Mouse (Mus musculus) neural tube, embryonic 14.5 days (tissue): ENCODE results near the gene Nadk. TPM values are rescaled to one million over a fixed set of nuclear protein-coding genes. Genes with fewer than 3 reads are reported as not detected.

Source experiments
- ATAC-seq: fragments of 200-750 bp; cut with Nextera tagmentation; 2 replicates; pipeline ENCODE4 v1.8.0; 2017; ENCODE audit warnings: low read depth, mild to moderate bottlenecking, moderate TSS enrichment, moderate library complexity
- H3K27ac ChIP-seq: fragments of 300-500 bp; sonication (generic); 2 replicates; pipeline ENCODE4 v1.5.1; 2014; ENCODE audit warnings: low read depth, mild to moderate bottlenecking, control low read depth, low read length, moderate library complexity, mixed read lengths
- H3K27me3 ChIP-seq: fragments of 300-500 bp; sonication (generic); 2 replicates; pipeline ENCODE4 v1.6.1; 2014; ENCODE audit warnings: low read length; ENCODE audit not compliant: control insufficient read depth, insufficient read depth
- H3K36me3 ChIP-seq: fragments of 300-500 bp; sonication (generic); 2 replicates; pipeline ENCODE4 v1.6.1; 2014; ENCODE audit warnings: low read length, mixed read lengths; ENCODE audit not compliant: control insufficient read depth, insufficient read depth
- H3K4me1 ChIP-seq: fragments of 300-500 bp; sonication (generic); 2 replicates; pipeline ENCODE4 v1.6.1; 2014; ENCODE audit warnings: low read length; ENCODE audit not compliant: control insufficient read depth, insufficient read depth
- H3K4me2 ChIP-seq: fragments of 300-500 bp; sonication (generic); 2 replicates; pipeline ENCODE4 v1.6.1; 2014; ENCODE audit warnings: mild to moderate bottlenecking, low read depth, low read length, control low read depth
- H3K4me3 ChIP-seq: fragments of 300-500 bp; sonication (generic); 2 replicates; pipeline ENCODE4 v1.5.1; 2014; ENCODE audit warnings: low read depth, low read length, control low read depth, mixed read lengths
- H3K9ac ChIP-seq: fragments of 300-500 bp; sonication (generic); replicated peaks from 2 replicates; pipeline ENCODE4 v1.6.1; 2014; ENCODE audit warnings: low read depth, mild to moderate bottlenecking, control low read depth, low read length, mixed read lengths
- H3K9me3 ChIP-seq: fragments of 300-500 bp; sonication (generic); 2 replicates; pipeline ENCODE4 v1.6.1; 2016; ENCODE audit warnings: low read length; ENCODE audit not compliant: control insufficient read depth
- WGBS: fragments of 180-500 bp; shearing (Covaris S2); extraction: QIAGEN DNeasy Blood & Tissue Kit; methylation state at CpG from one replicate; pipeline ENCODE4 v1.1.7; 2014; 5-methylcytosine and 5-hydroxymethylcytosine counted together
- polyA plus RNA-seq: library from polyadenylated mRNA; unstranded; fragments of >200 nt; fragmentation: Nextera tagmentation; extraction: Ambion mirVana; gene quantifications from 2 replicates; pipeline ENCODE4 v1.2.1, GENCODE M21; 2014

The Nadk gene
- polyA plus RNA-seq, 1 experiment from 2014 or later, result 79.1 TPM

GRCm38 (mm10) chr4:155595777-155596176, 33.6 kb downstream of the Nadk start:
- Histone ChIP-seq H3K4me3 (no peak overlapping the region), H3K27ac (no peak overlapping the region), H3K9ac (no peak overlapping the region), H3K36me3 (no peaks in the 10 kb centered on the region), H3K4me1 (no peaks in the 10 kb centered on the region), H3K27me3 (no peaks in the 10 kb centered on the region), H3K9me3 (no peaks in the 10 kb centered on the region), H3K4me2 (no peak overlapping the region)
- no peak for ATAC-seq
- 84% methylated on average over 3 of the region's 3 CpGs for WGBS

DNA sequence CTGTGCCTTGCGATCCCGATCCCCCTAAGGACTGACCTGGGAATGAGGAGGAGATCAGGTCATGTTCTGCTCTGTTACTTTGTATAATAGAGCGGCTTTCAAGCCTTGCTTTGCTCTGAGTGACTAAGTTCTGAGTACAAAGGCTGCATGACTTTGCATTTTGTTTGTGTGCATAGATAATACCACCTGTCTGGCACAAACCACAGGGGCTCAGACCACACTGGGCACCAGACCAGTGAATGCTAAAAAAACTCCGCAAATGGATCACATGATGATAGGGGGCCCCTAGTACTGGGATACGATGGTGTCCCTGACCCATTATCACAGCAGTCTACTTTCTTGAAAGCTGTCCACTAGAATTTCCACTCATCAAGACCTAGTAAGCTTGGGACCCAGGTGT, 34.4 kb downstream of the Nadk start:
- Histone ChIP-seq H3K4me3 (no peak overlapping the region), H3K36me3 (no peaks in the 10 kb centered on the region), H3K4me1 (no peaks in the 10 kb centered on the region), H3K9ac (no peak overlapping the region), H3K27ac (no peak overlapping the region), H3K27me3 (no peaks in the 10 kb centered on the region), H3K4me2 (no peak overlapping the region), H3K9me3 (no peaks in the 10 kb centered on the region)
- ATAC-seq, result no peak
- 87% methylated on average over 5 of the region's 5 CpGs for WGBS

- H3K27ac ChIP-seq, result no peak overlapping the region
- H3K9me3 ChIP-seq, result no peaks in the 10 kb centered on the region
- H3K36me3 ChIP-seq, result no peaks in the 10 kb centered on the region
- no peak for ATAC-seq
- H3K4me2 ChIP-seq, result no peak overlapping the region
- no peaks in the 10 kb centered on the region; the same call in 1 of the 2 replicates for H3K27me3 ChIP-seq
- H3K9ac ChIP-seq, result no peak overlapping the region
- H3K4me1 ChIP-seq, result peaks cover 5% of the 10 kb centered on the region
- no peak overlapping the region for H3K4me3 ChIP-seq
- WGBS, result 25% methylated on average over 19 of the region's 20 CpGs
Observed at GRCm38 (mm10) chr4:155598536-155598935, 36.4 kb downstream of the Nadk start.

- 90% methylated on average over 11 of the region's 11 CpGs for WGBS
- Histone ChIP-seq H3K4me2 (peak overlapping the region; percentile 80), H3K4me1 (peaks cover 5% of the 10 kb centered on the region), H3K27me3 (no peaks in the 10 kb centered on the region; the same call in 1 of the 2 replicates), H3K27ac (peak overlapping the region; percentile 100), H3K9ac (peak overlapping the region; percentile 60), H3K36me3 (no peaks in the 10 kb centered on the region), H3K9me3 (no peaks in the 10 kb centered on the region), H3K4me3 (peak overlapping the region; percentile 95)
- no peak for ATAC-seq
Observed at GRCm38 (mm10) chr4:155599901-155600825, 38.0 kb downstream of the Nadk start.

DNA sequence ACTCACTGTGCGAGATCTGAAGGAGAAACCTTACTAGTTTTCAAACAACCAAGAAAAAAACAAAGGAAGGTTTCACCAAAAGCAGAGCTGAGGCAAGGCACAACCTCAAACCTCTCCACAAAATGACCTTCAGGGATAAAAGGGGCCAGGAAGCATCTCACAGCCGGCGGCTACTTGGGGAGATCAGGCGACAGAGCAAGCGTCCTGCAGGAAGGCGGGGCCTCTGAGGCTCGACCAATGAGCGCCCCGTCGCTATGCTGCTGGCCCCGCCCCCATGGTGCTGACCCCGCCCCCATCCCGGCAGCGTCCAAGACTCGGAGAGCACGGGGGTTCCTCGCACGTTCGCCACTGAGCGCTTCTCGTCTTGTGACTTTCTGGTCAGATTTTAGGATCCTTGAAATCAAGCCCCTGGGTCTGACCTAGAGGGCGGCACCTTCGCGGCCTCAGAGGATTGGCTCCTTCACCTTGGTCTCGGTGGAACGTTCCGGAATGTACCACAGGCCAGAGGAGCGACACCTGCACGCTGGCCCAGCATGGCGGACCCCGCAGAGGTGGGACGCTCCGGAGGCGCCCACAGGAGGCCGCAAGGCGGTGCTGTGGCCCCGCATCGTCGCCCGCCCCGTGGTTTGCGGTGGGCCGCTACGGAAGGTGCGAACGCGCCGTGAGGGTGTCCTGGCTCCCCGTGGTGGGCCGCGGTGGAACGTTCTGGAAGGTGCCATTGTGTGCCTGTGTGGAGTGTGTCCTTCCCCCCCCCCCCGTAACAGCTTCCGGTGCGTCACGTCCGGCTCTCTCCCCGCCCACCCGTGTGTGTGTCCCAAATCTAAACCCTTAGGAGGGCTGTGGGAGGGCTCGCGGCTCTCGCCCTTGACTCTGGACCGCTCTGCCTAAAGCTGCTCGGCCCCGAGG, 39.2 kb downstream of the Nadk start, which contains the start of gene Slc35e2:
Gene Slc35e2 (plus strand): TSS at position 326 of the 906 bp plus-strand sequence.
- Histone ChIP-seq H3K4me3 (peak within 1 kb of the TSS; percentile 95), H3K9ac (peak within 1 kb of the TSS; percentile 95), H3K9me3 (no peaks in the 10 kb centered on the region), H3K36me3 (peaks cover 4% of the 10 kb centered on the region; the same call in 1 of the 2 replicates), H3K27ac (peak within 1 kb of the TSS; percentile 100), H3K27me3 (no peaks in the 10 kb centered on the region; the same call in 1 of the 2 replicates), H3K4me2 (peak within 1 kb of the TSS; percentile 80), H3K4me1 (peaks cover 5% of the 10 kb centered on the region)
- ATAC-seq, result peak; percentile 95
- under 1% methylated on average over 58 of the region's 65 CpGs for WGBS

DNA sequence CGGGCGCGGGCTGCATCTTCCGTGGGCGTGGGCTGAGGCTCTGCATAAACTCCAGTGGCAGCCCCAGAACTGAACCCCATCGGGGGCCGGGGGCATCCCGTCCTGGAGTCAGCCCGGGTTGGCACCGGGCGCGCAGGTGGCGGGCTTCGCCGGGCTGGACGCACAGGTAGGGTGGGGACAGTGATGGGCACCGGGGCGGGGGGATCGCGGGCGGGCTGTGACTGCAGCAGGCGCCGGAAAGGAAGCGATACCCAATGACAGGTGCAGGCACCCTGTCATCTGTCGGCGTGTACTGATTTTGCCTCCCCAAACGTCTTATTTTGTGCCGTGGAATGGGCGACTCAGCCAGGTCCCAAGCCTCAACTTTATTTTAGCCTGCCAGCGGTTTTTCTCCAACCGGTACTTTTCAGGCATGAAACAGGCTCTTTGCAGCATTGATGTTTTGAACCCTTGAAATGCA, 39.8 kb downstream of the Nadk start:
- Histone ChIP-seq H3K27ac (peak overlapping the region; percentile 100), H3K4me1 (peaks cover 5% of the 10 kb centered on the region), H3K4me3 (peak overlapping the region; percentile 95), H3K9me3 (no peaks in the 10 kb centered on the region), H3K27me3 (no peaks in the 10 kb centered on the region; the same call in 1 of the 2 replicates), H3K9ac (peak overlapping the region; percentile 95), H3K36me3 (peaks cover 4% of the 10 kb centered on the region; the same call in 1 of the 2 replicates), H3K4me2 (peak overlapping the region; percentile 80)
- ATAC-seq, result no peak; the same call in 1 of the 2 replicates
- 1% methylated on average over 30 of the region's 31 CpGs for WGBS

- peak overlapping the region; percentile 95; the same call in 1 of the 2 replicates for H3K4me3 ChIP-seq
- ATAC-seq, result no peak
- H3K4me1 ChIP-seq, result peaks cover 5% of the 10 kb centered on the region
- no peak overlapping the region for H3K9ac ChIP-seq
- H3K27me3 ChIP-seq, result no peaks in the 10 kb centered on the region; the same call in 1 of the 2 replicates
- H3K36me3 ChIP-seq, result peaks cover 4% of the 10 kb centered on the region; the same call in 1 of the 2 replicates
- 91% methylated on average over 1 of the region's 1 CpGs for WGBS
- peak overlapping the region; percentile 80 for H3K4me2 ChIP-seq
- no peaks in the 10 kb centered on the region for H3K9me3 ChIP-seq
- no peak overlapping the region for H3K27ac ChIP-seq
Observed at GRCm38 (mm10) chr4:155602753-155603152, 40.6 kb downstream of the Nadk start.

- no peaks in the 10 kb centered on the region for H3K9me3 ChIP-seq
- no peak overlapping the region for H3K9ac ChIP-seq
- 95% methylated on average over 6 of the region's 6 CpGs for WGBS
- peaks cover 4% of the 10 kb centered on the region; the same call in 1 of the 2 replicates for H3K36me3 ChIP-seq
- H3K4me1 ChIP-seq, result peaks cover 5% of the 10 kb centered on the region
- no peak overlapping the region for H3K27ac ChIP-seq
- no peak overlapping the region for H3K4me3 ChIP-seq
- no peak overlapping the region for H3K4me2 ChIP-seq
- ATAC-seq, result no peak
- H3K27me3 ChIP-seq, result no peaks in the 10 kb centered on the region; the same call in 1 of the 2 replicates
Observed at GRCm38 (mm10) chr4:155603801-155604200, 41.6 kb downstream of the Nadk start.
